Mouse (Mus musculus): Measurements from ENCODE around the gene Dnajc4. TPM values are rescaled to one million over a fixed set of nuclear protein-coding genes. Genes with fewer than 3 reads are reported as not detected.

Dnajc4 gene
- 10 to 100 TPM; 45.6 to 57.4 TPM for total RNA-seq (2021)
- polyA plus RNA-seq (2012; rRNA removed) = 57.6 and 68.4 TPM in 2 replicates
- long read RNA-seq, transcript Dnajc4-201 (6 exons, 1,074 nt) = major isoform, 5 of 36 reads
- long read RNA-seq, partial matches to known transcripts = 6 of 36 reads
- long read RNA-seq, other reads (novel, unspliced or antisense) = 23 of 36 reads

GRCm38 (mm10) chr19:6992011-6992858, at the start of gene Dnajc4:
Gene Dnajc4, minus strand, starts transcription at chr19:6992572.
- TF ChIP-seq EP300 (IDR thresholded peaks at IDR 0.05; ENCODE audit: insufficient read depth, low read depth, low read length) (peak; percentile 67; the same call in 1 of the 2 replicates), POLR2A (IDR thresholded peaks at IDR 0.05; ENCODE audit: insufficient read depth, low read depth, low read length) (peak; percentile 74), CTCF (IDR thresholded peaks at IDR 0.05) (peak; percentile 43)
- intact Hi-C loops (cut with DNase I) = no loop called here
- peak; percentile 93 to 97 for DNase-seq
- peak within 1 kb of the TSS; percentile 72 for H3K9ac ChIP-seq (ENCODE audit: low read depth, low read length)
- H3K4me1 ChIP-seq (ENCODE audit: control insufficient read depth, insufficient read depth, low read length) = peaks cover 14% of the 10 kb centered on the region
- no peaks in the 10 kb centered on the region for H3K79me2 ChIP-seq (replicated peaks; ENCODE audit: control insufficient read depth, insufficient read depth, low read length)
- H3K36me3 ChIP-seq (ENCODE audit: control insufficient read depth, insufficient read depth, low read length) = no peaks in the 10 kb centered on the region
- WGBS = 2% methylated on average over 37 of the region's 37 CpGs
- H3K27me3 ChIP-seq (ENCODE audit: control insufficient read depth, insufficient read depth, low read length) = no peaks in the 10 kb centered on the region
- peak within 1 kb of the TSS; percentile 87 for H3K4me3 ChIP-seq
- peak within 1 kb of the TSS; percentile 75 for H3K27ac ChIP-seq

- 92% methylated on average over 2 of the region's 2 CpGs for WGBS
- peaks cover 14% of the 10 kb centered on the region for H3K4me1 ChIP-seq (ENCODE audit: control insufficient read depth, insufficient read depth, low read length)
- H3K27ac ChIP-seq = peak overlapping the region; percentile 99
- H3K79me2 ChIP-seq (replicated peaks; ENCODE audit: control insufficient read depth, insufficient read depth, low read length) = peaks cover 1% of the 10 kb centered on the region; the same call in 1 of the 2 replicates
- no peak overlapping the region; the same call in 1 of the 2 replicates for H3K4me3 ChIP-seq
- no peak for DNase-seq
- H3K9ac ChIP-seq (ENCODE audit: low read depth, low read length) = no peak overlapping the region
- no peaks in the 10 kb centered on the region for H3K27me3 ChIP-seq (ENCODE audit: control insufficient read depth, insufficient read depth, low read length)
- peaks cover 4% of the 10 kb centered on the region for H3K36me3 ChIP-seq (ENCODE audit: control insufficient read depth, insufficient read depth, low read length)
- intact Hi-C loops (cut with DNase I) = no loop called here
- TF ChIP-seq EP300 (IDR thresholded peaks at IDR 0.05; ENCODE audit: insufficient read depth, low read depth, low read length) (no peak), POLR2A (IDR thresholded peaks at IDR 0.05; ENCODE audit: insufficient read depth, low read depth, low read length) (no peak), CTCF (IDR thresholded peaks at IDR 0.05) (no peak)
Observed at GRCm38 (mm10) chr19:7041171-7041570, 48.8 kb upstream of the Dnajc4 start.

GRCm38 (mm10) chr19:7040637-7041130, 48.3 kb upstream of the Dnajc4 start:
- no peak for TF ChIP-seq CTCF (IDR thresholded peaks at IDR 0.05)
- no peak for TF ChIP-seq EP300 (IDR thresholded peaks at IDR 0.05; ENCODE audit: insufficient read depth, low read depth, low read length)
- no peak for TF ChIP-seq POLR2A (IDR thresholded peaks at IDR 0.05; ENCODE audit: insufficient read depth, low read depth, low read length)
- DNase-seq = no peak
- Histone ChIP-seq H3K4me1 (ENCODE audit: control insufficient read depth, insufficient read depth, low read length) (peaks cover 14% of the 10 kb centered on the region), H3K27ac (peak overlapping the region; percentile 99), H3K36me3 (ENCODE audit: control insufficient read depth, insufficient read depth, low read length) (peaks cover 4% of the 10 kb centered on the region), H3K27me3 (ENCODE audit: control insufficient read depth, insufficient read depth, low read length) (no peaks in the 10 kb centered on the region), H3K4me3 (peak overlapping the region; percentile 79), H3K9ac (ENCODE audit: low read depth, low read length) (peak overlapping the region; percentile 86), H3K79me2 (replicated peaks; ENCODE audit: control insufficient read depth, insufficient read depth, low read length) (peaks cover 1% of the 10 kb centered on the region; the same call in 1 of the 2 replicates)
- 16% methylated on average over 13 of the region's 13 CpGs for WGBS
- intact Hi-C loops (cut with DNase I) = no loop called here

GRCm38 (mm10) chr19:7039841-7040636, 47.7 kb upstream of the Dnajc4 start, which contains the start of gene Stip1:
Gene Stip1, minus strand, starts transcription at chr19:7039967.
- TF ChIP-seq EP300 (IDR thresholded peaks at IDR 0.05; ENCODE audit: insufficient read depth, low read depth, low read length) (peak; percentile 49), POLR2A (IDR thresholded peaks at IDR 0.05; ENCODE audit: insufficient read depth, low read depth, low read length) (peak; percentile 99), CTCF (IDR thresholded peaks at IDR 0.05) (peak; percentile 44)
- intact Hi-C loops (cut with DNase I) = loop anchor here (2.0 to 5.0 kb wide), 2 partner anchors 43 to 61 kb away; partner anchors contain the start of genes Nudt22 and Trpt1
- Histone ChIP-seq H3K4me3 (peak within 1 kb of the TSS; percentile 79), H3K27ac (peak within 1 kb of the TSS; percentile 99), H3K36me3 (ENCODE audit: control insufficient read depth, insufficient read depth, low read length) (peaks cover 4% of the 10 kb centered on the region), H3K9ac (ENCODE audit: low read depth, low read length) (peak within 1 kb of the TSS; percentile 94), H3K4me1 (ENCODE audit: control insufficient read depth, insufficient read depth, low read length) (peaks cover 14% of the 10 kb centered on the region), H3K27me3 (ENCODE audit: control insufficient read depth, insufficient read depth, low read length) (no peaks in the 10 kb centered on the region), H3K79me2 (replicated peaks; ENCODE audit: control insufficient read depth, insufficient read depth, low read length) (peaks cover 1% of the 10 kb centered on the region; the same call in 1 of the 2 replicates)
- peak; percentile 97 to 100 for DNase-seq
- under 1% methylated on average over 49 of the region's 49 CpGs for WGBS

- Histone ChIP-seq H3K27me3 (ENCODE audit: control insufficient read depth, insufficient read depth, low read length) (no peaks in the 10 kb centered on the region), H3K79me2 (replicated peaks; ENCODE audit: control insufficient read depth, insufficient read depth, low read length) (peaks cover 1% of the 10 kb centered on the region; the same call in 1 of the 2 replicates), H3K9ac (ENCODE audit: low read depth, low read length) (peak overlapping the region; percentile 94), H3K4me1 (ENCODE audit: control insufficient read depth, insufficient read depth, low read length) (peaks cover 11% of the 10 kb centered on the region), H3K27ac (peak overlapping the region; percentile 94), H3K36me3 (ENCODE audit: control insufficient read depth, insufficient read depth, low read length) (peaks cover 4% of the 10 kb centered on the region), H3K4me3 (peak overlapping the region; percentile 76)
- TF ChIP-seq EP300 (IDR thresholded peaks at IDR 0.05; ENCODE audit: insufficient read depth, low read depth, low read length) = no peak
- TF ChIP-seq POLR2A (IDR thresholded peaks at IDR 0.05; ENCODE audit: insufficient read depth, low read depth, low read length) = no peak
- TF ChIP-seq CTCF (IDR thresholded peaks at IDR 0.05) = no peak
- DNase-seq = no peak
- intact Hi-C loops (cut with DNase I) = loop anchor here (2.0 to 5.0 kb wide), 2 partner anchors 42 to 60 kb away; partner anchors contain the start of genes Nudt22 and Trpt1
- under 1% methylated on average over 35 of the region's 35 CpGs for WGBS
Observed at GRCm38 (mm10) chr19:7039088-7039720, 46.8 kb upstream of the Dnajc4 start.
